Mouse (Mus musculus) adrenal gland, postnatal 14 days (tissue): ENCODE results near the gene Capzb. TPM values are rescaled to one million over a fixed set of nuclear protein-coding genes. Genes with fewer than 3 reads are reported as not detected.

ENCODE experiments used
- DNase-seq: peaks from one replicate; pipeline ENCODE4 v3.0.0; 2021; ENCODE audit warnings: mixed read lengths
- total RNA-seq: library from RNA; stranded (reverse); gene quantifications from 2 replicates; pipeline ENCODE4 v1.2.3, GENCODE M21; 2021

Capzb gene
- total RNA-seq, 1 experiment from 2014 or later = 319 TPM

DNA sequence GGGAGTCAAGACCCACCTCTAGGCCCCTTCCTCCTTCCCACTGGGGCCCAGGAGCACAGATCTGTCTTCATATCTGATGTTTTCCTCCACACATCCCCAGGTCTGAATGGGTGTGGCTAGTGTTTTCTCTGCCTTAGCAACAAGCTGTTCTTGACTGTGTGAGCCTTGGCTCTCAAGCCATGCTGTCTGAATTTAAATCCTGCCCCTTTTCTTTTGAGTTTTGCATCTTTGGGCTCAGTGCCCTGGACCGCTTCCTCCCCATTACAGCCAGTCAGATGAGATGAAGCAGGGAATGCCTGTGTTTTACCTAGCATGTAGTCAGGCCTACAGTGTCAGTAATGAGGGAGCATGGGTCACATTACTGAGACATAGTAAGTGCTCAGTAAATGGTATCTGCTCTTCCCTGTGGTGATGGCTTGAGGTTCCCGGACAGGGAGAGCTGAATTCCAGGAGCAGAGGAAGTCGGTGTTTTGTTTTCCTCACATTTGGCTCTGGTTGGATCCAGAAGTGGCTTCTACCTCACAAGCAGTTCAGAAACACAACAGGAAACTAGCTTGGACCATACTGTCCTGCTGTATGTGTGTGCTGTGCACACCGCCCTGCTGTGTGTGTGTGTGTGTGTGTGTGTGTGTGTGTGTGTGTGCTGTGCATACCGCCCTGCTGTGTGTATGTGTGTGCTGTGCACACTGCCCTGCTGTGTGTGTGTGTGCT, 16.6 kb downstream of the Capzb start:
- DNase-seq = no peak

GRCm38 (mm10) chr4:139211975-139212831, 19.5 kb downstream of the Capzb start:
- DNase-seq = peak; percentile 53

DNA sequence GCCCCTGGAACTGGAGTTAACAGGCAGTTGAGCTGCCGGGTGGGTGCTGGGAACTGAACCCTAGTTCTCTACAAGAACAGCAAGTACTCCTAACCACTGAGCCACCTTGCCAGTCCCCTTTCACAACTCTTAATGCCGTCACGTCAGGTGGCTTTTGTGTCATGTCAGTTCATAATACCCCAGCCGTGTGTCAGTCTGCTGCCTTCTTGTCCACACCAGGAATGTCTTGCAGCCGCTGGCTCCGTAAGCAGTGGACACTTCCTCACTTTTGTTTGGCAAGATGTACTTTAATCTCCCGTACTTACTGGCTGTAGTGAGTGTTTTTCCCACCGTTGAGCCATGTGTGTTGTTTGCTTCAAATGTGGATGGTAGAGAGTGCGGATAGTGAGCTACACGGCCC, 20.4 kb downstream of the Capzb start:
- DNase-seq = no peak

DNA sequence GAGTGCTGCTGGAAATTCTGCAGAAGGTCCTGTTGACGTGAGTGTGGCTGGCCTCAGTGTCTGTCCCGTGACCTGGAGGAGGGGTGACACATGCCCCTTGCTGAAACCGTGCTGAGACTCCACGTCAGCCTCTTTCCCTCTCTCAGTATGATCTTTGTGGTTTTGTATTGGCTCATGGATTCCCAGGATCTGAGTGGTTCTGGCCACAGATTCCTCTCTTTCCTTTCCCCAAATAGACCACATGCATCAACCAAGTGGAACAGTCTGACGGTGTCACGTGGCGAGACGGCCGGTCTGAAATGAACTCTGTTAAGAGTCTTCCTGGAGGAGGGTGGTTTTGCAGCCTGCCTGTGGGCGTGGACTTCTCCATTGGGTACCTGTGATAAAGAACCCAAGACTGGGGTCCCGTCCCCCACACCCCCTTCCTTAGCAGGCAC, 21.3 kb downstream of the Capzb start:
- DNase-seq = no peak

DNA sequence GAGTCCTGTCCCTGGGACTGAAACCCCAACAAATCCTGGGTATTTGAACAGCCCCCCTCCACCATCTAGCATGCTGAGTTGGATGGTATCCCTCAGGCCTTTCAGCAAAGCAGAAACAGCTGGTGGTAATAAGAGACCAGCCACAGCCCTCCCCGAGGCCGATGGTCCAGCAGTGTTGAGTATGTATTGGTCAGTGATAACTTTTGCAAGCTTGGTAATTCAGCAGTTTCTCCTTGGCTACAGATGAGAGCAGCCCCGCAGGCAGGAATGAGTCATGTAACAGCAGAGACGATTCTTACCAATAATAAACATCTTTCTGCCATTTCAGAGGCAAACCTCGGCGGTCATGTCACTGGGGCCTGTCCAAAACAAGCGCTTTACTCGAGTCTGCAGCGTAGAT, 23.9 kb downstream of the Capzb start:
- DNase-seq = peak; percentile 66

DNA sequence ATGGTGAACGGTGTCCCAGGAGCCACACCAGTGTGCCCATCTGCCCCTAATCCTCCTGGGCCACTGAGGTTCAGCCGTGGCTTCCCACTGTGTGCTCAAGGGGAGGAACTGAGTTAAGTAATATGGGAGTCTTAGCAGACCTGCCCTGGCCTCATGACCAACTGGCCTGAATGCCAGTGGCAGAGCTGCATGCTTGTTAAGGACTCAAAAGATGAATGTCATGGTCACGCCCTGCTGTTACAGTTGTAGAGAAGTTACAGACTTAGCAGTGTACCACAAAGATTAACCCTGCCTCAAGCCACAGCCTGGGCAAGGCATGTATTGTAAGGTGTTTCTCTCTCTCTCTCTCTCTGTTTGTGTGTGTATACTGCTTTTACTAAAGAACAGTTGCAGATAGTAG, 25.8 kb downstream of the Capzb start:
- no peak for DNase-seq

GRCm38 (mm10) chr4:139219656-139220055, 27.0 kb downstream of the Capzb start:
- no peak for DNase-seq

DNA sequence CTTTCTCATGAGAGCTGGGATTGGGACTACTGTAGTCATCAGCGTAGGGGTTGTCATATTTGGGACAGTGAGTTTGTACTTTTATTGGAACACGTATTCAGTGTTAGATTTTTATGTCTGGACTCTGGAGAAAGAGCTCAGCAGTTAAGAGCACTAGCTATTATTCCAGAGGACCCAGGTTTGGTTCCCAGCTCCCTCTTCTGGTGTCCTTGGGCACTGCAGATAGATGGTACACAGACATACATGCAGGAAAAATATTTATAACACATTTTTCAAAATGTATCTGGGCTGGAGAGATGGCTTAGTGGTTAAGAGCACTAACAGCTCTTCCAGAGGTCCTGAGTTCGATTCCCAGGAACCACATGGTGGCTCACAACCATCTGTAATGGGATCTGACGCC, 28.3 kb downstream of the Capzb start:
- DNase-seq = peak; percentile 70

- DNase-seq = no peak
Measured at GRCm38 (mm10) chr4:139221837-139222236, 29.1 kb downstream of the Capzb start.

DNA sequence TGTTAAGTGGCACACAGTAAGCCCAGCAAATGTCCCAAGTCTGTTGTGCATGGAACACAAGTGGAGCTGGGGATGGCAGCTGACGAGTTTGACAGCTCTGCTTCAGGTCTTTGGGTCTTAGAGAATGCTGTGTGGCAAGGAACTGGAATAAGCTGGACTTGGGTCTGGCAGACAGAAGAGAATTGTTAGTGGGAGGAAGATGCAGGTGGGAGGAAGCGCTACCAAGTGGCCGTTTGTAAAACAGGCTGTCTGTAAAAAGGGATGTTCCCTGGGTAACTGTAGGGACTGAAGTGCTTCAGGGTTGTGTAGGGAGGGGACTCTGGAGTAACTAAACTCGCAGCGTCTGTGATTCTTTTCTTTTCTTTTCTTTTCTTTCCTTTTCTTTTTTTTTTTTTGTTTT, 32.4 kb downstream of the Capzb start:
- DNase-seq = no peak

DNA sequence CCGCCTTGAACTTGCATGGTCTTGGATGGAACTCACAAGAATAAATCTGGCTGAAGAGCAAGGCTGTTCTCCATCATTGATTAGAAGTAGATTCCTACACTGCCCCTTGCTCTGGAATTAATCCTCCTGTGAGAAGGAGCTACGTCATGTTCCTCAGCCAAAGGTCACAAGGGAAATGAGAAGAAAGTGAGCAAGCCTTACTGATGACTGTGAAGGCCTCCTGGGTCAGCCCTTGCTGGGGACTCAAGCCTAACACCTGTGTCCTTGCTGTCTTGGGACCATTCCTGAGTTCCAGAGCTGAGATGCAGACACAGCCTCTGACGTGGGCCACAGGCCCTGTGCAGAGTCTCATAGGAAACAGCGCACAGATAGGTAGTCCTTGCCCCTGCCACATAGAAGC, 33.2 kb downstream of the Capzb start:
- DNase-seq = no peak

DNA sequence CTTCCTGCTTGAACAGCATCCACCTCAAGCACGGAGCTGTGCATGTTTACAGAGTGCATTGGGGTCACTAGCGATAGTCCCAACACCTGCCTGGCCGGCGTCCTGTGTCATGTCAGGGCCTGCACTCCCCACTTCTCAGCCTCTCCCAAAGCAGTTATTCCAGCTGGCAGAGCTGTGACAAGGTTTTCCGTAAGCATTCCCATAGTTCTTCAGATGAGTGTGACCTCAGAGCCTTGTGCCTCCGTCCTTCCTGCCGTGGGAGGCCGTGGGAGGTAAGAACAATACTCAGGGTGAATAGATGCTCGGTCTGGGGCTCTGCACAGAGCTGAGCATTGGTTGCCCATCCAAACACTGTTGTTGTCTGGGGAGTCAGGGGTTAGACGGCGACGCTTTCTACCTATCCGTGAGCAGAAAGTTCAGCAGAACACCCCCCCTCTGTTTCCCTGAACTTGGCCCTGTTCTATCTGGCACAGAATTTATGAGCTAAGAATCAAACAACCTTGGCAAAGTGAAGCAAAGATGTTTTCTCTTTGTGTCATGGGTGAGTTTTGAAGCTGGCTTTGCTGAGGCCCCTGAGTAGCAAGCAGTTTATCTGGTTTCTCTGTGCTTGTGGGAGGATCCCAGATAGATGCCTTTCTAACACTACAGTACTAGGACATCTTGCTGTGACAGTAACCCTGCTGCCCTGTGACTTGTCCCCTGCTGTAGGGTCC, 34.0 kb downstream of the Capzb start:
- DNase-seq = peak; percentile 64

DNA sequence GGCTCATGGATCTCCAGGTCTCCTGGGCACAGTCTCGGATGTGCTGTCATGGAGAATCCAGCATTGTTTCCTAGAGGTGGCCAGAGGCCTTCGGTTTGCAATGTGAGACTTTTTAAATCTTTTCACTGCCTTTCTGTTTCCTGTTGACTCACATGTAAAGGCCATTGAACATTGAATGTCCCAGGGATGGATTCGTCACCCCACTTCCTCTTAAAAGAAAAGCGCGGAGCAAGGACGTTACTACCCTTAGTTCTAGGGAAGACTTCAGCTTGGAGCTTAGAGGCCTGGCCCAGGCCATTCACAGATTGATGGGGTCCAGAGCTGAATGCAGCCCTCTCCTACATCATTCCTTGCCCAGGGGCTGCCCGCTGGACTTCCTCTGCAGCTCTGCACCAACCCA, 35.2 kb downstream of the Capzb start:
- DNase-seq = peak; percentile 58

- no peak for DNase-seq
Measured at GRCm38 (mm10) chr4:139229271-139229670, 36.6 kb downstream of the Capzb start.

DNA sequence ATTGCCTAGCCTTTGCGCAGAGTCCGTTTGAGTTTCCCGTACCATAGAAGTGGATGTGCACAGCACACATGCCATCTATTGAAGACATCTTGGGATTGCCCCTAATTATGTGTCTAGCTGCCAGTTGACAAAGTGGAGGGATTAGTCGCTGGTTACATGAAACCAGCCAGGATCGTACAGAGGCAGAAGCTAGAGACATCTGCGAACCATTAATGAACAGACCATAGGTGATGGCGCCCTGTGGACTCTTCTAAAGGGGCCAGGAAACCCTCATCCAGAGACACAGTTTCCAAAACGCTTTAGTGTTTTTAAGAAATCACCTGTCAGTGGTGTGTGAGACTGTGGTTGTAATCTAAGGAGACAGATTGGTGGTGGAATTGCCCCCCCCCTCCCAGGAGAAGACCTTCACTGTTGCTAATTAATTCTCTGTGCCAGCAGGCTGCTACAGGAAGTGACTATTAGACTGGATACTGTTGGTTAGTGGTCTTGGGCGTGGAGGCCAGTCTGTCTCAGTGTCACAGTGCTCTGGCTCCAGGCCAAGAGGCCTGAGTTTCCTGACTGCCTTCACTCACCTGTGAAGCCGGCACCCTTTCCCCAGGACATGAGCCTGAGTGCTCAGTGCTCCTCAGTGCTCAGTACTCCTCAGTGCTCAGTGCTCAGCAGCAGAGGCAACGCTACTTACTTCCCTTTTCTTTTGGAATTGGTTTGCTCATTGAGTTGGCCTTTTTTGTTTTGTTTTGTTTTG, 37.8 kb downstream of the Capzb start:
- no peak for DNase-seq

GRCm38 (mm10) chr4:139231163-139231562, 38.5 kb downstream of the Capzb start:
- DNase-seq = no peak

DNA sequence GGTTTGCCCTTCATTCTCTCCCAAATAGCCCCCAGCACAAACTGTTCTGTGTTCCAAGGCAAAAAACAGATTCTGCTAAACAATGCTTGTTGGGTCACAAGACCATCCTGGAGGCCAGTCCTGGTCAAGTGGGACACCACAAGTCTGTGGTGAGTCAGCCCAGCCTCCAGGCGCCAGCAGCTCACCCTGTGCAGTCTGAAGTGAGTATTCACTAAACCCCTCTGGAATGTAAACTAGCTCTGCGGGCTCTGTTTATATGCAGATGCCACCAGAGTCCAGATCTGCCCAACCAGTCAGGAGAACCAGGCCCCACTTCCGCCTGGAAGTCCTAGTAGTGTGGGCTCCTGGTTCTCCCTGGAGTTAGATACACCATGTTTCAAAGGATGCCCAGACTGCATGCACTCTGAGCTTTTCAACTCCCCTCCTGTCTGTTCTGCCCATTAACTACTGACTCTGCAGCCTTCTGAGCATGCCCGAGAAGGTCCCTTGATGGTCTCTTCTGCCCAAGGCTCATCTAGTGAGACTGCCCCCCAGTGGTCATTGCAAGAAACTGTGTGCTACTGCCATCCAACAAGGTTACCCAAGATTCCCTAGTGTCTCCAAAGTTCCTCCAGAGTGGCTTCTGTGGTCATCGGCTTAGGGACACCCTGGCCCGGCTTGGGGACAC, 39.9 kb downstream of the Capzb start:
- DNase-seq = peak; percentile 87

DNA sequence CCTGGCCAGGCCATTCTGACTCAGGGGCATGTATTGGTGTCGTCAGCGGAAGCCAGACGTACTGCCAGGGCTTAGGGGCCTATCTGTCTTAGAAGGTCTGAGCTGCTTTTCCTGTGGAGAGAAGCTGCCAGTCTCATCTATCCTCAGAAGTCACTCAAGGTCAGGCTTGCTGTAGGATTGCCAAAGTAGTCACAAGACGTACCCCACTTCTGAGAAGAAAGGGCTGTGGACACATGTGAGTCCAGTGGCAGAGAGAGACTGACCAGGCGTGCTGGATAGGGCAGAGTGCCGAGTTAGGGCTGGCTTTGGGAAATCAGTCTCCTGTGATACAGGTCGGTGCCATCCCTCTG, 40.4 kb downstream of the Capzb start:
- DNase-seq = no peak

DNA sequence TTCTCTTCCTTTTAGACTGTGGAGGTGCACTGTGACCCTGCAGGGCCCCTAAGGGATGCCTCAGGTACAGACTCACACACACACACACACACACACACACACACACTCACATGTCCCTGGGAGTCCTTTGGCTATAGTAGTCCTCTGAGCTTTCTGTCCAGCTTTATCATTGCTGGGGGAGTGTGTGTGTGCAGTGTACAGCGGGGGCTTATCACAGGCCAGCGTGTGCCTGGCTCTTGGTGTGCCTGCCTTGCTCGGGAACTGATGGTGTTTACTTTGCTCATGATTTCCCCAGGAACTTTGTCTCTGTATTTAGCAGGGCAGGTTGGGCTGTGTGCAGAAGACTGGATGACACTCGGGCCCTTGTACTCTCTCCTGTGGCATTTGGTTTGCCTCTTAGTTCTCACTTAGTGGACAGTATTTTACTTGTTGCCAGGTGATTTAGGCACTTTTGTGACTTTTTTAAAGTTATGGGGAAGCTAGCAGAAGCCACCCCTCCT, 41.1 kb downstream of the Capzb start:
- no peak for DNase-seq

GRCm38 (mm10) chr4:139234261-139234660, 41.6 kb downstream of the Capzb start:
- DNase-seq = no peak

- DNase-seq = no peak
Measured at GRCm38 (mm10) chr4:139235556-139235955, 42.9 kb downstream of the Capzb start.

DNA sequence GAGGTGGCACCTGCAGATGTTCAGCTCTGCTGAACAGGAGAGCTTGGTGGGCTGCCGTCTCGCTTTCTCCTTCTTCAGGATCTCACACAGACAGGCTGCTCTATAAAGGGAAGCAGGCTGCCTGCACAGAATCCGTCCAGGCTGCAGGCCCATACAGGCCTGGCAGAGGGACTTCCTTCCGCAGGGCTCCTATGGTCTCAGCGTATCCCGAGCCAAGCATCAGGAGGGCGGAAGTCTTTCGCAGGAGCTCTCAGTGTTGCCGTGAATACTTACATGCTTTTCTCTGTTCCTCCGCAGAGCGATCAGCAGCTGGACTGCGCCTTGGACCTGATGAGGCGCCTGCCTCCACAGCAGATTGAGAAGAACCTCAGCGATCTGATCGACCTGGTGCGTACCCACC, 45.9 kb downstream of the Capzb start:
- no peak for DNase-seq
